Mouse (Mus musculus): ENCODE results near the gene Olfr917.

GRCm38 (mm10) chr9:38665742-38666141 is at the start of gene Olfr917:
- TF ChIP-seq POLR2A (IDR thresholded peaks at IDR 0.05; ENCODE audit: borderline replicate concordance, low read depth, low read length) (no peak), CTCF (IDR thresholded peaks at IDR 0.05; ENCODE audit: low read depth, low read length) (no peak)

Data from bone marrow macrophage, adult 2 months (primary cell).